Mouse (Mus musculus): ENCODE results near the gene Sgce. TPM values are rescaled to one million over a fixed set of nuclear protein-coding genes. Genes with fewer than 3 reads are reported as not detected.

Sgce gene
- polyA plus RNA-seq, 1 experiment from 2014 or later, result 49.9 TPM

DNA sequence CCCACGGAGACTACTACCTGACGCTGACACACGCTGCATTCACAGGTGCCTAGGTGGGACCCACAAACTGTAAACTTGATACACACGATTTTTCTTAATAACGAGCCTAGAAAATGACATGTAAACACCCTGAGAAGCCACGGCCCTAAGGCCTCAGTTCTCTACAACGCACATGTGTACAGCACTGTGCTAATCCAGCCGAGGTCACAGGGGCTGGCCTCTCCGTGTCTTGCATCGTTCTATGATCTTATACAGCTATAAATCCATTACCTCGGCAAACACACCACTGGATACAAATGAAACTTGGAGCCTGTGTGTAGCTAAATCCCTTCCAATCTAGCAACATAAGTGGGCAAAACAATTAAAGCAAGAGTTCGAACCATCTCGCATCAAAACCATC lies 24.3 kb downstream of the Sgce start:
- DNase-seq (no peak), ATAC-seq (ENCODE audit: insufficient read depth) (no peak)
- whole genome bisulfite sequencing, result 77% methylated on average over 13 of the region's 13 CpGs
- no peak for TF ChIP-seq CTCF (IDR thresholded peaks at IDR 0.05; ENCODE audit: low read depth)
- Histone ChIP-seq H3K4me2 (no peak overlapping the region), H3K4me3 (ENCODE audit: low read depth, low read length) (no peak overlapping the region), H3K27me3 (ENCODE audit: insufficient read depth, low read length) (no peaks in the 10 kb centered on the region), H3K36me3 (ENCODE audit: insufficient read depth) (no peaks in the 10 kb centered on the region), H3K9ac (no peak overlapping the region), H3K9me3 (ENCODE audit: low read depth, low read length) (no peaks in the 10 kb centered on the region), H3K4me1 (ENCODE audit: insufficient read depth) (no peaks in the 10 kb centered on the region), H3K27ac (ENCODE audit: low read depth) (no peak overlapping the region)

DNA sequence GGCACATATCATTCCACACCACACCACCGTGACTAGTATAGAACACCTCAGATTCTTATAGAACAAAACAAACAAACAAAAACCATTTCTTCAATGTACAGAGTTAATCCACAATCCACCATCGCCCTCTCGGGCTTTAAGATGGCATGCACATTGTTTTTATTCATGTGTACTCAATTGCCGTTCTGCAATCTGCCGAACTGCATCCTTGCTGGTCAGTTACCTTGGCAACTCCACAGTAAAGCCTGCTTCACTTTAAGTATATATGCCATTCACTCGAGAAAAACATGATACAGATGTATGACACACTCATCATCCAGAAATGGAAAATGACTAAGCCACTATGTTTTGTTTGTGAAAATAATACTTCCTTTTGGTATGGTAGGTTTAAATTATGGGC lies 24.9 kb downstream of the Sgce start:
- no peak overlapping the region for H3K9ac ChIP-seq
- DNase-seq (no peak), ATAC-seq (ENCODE audit: insufficient read depth) (no peak)
- H3K27me3 ChIP-seq (ENCODE audit: insufficient read depth, low read length), result no peaks in the 10 kb centered on the region
- 72% methylated on average over 6 of the region's 6 CpGs for WGBS
- H3K4me1 ChIP-seq (ENCODE audit: insufficient read depth), result no peaks in the 10 kb centered on the region
- H3K4me3 ChIP-seq (ENCODE audit: low read depth, low read length), result no peak overlapping the region
- TF ChIP-seq CTCF (IDR thresholded peaks at IDR 0.05; ENCODE audit: low read depth), result no peak
- no peak overlapping the region for H3K27ac ChIP-seq (ENCODE audit: low read depth)
- no peaks in the 10 kb centered on the region for H3K36me3 ChIP-seq (ENCODE audit: insufficient read depth)
- no peaks in the 10 kb centered on the region for H3K9me3 ChIP-seq (ENCODE audit: low read depth, low read length)
- H3K4me2 ChIP-seq, result no peak overlapping the region

DNA sequence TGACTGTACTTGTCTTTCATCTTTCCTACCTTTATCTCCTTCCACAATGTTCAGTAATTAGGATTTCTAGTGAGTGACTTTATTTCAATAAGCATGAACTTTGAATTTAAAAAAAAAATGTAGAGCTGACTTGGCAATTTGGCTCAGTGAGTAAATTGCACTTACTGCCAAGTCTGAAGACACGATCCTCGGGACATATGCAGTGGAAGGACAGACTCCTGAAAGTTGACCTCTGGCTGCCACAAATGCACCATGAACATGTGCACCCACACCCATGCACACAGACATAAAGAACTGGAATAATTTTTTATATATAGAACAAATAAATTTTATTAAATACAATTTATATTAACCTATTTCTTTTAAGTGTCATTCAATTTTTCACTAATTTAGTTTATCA lies 29.7 kb downstream of the Sgce start:
- 56% methylated on average over 2 of the region's 2 CpGs for WGBS
- Histone ChIP-seq H3K4me1 (ENCODE audit: insufficient read depth) (no peaks in the 10 kb centered on the region), H3K9me3 (ENCODE audit: low read depth, low read length) (no peaks in the 10 kb centered on the region), H3K27me3 (ENCODE audit: insufficient read depth, low read length) (no peaks in the 10 kb centered on the region), H3K36me3 (ENCODE audit: insufficient read depth) (no peaks in the 10 kb centered on the region), H3K4me2 (no peak overlapping the region), H3K9ac (no peak overlapping the region), H3K4me3 (ENCODE audit: low read depth, low read length) (no peak overlapping the region), H3K27ac (ENCODE audit: low read depth) (no peak overlapping the region)
- DNase-seq (no peak), ATAC-seq (ENCODE audit: insufficient read depth) (no peak)
- TF ChIP-seq CTCF (IDR thresholded peaks at IDR 0.05; ENCODE audit: low read depth), result no peak

DNA sequence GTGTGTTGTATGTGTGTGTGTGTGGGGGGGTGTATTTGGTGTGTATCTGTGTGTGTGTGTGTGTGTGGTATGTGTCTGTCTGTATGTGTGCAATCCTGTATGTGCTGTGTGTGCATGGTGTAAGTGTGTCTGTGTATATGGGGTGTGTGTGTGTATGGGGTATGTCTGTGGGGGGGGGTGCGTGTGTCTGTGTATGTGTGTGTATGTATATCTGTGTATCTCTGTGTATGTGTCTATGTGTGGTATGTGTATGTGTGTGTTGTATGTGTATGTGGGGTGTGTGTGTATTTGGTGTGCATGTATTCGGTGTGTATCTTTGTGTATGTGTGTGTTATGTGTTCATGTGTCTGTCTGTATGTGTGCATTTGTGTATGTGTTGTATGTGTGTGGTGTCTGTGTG lies 30.8 kb downstream of the Sgce start:
- Histone ChIP-seq H3K4me1 (ENCODE audit: insufficient read depth) (no peaks in the 10 kb centered on the region), H3K27me3 (ENCODE audit: insufficient read depth, low read length) (no peaks in the 10 kb centered on the region), H3K4me2 (no peak overlapping the region), H3K27ac (ENCODE audit: low read depth) (no peak overlapping the region), H3K9ac (no peak overlapping the region), H3K36me3 (ENCODE audit: insufficient read depth) (no peaks in the 10 kb centered on the region), H3K4me3 (ENCODE audit: low read depth, low read length) (no peak overlapping the region), H3K9me3 (ENCODE audit: low read depth, low read length) (no peaks in the 10 kb centered on the region)
- no peak for TF ChIP-seq CTCF (IDR thresholded peaks at IDR 0.05; ENCODE audit: low read depth)
- DNase-seq (no peak), ATAC-seq (ENCODE audit: insufficient read depth) (no peak)
- 96% methylated on average over 2 of the region's 2 CpGs for WGBS

DNA sequence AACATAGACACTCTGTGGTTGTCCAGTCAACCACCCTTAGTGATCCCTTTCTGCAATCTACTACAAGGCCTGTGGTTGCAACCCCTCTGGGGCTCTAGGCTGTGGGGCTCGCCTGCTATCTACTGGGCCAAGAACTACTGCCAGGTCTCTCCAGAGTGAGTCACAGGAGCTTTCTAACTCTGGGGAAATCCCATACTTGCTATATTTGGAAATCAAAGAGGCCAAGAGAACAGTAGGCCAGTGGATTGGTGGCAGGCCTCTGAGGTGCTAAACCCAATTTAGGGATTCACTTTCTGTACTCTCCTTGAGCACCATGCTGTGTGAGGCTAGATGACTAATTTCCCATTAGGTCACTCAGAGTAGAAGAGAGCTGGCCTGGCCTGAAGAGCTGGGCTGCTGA lies 38.0 kb downstream of the Sgce start:
- Histone ChIP-seq H3K27me3 (ENCODE audit: insufficient read depth, low read length) (no peaks in the 10 kb centered on the region), H3K27ac (ENCODE audit: low read depth) (no peak overlapping the region), H3K4me1 (ENCODE audit: insufficient read depth) (no peaks in the 10 kb centered on the region), H3K4me2 (no peak overlapping the region), H3K9ac (no peak overlapping the region), H3K4me3 (ENCODE audit: low read depth, low read length) (no peak overlapping the region), H3K9me3 (ENCODE audit: low read depth, low read length) (no peaks in the 10 kb centered on the region), H3K36me3 (ENCODE audit: insufficient read depth) (0 out of 2 replicates have a peak, but pooled peaks cover 3% of the 10 kb centered on the region)
- WGBS, result 81% methylated on average over 1 of the region's 1 CpGs
- no peak for DNase-seq
- no peak for TF ChIP-seq CTCF (IDR thresholded peaks at IDR 0.05; ENCODE audit: low read depth)
- no peak for ATAC-seq (ENCODE audit: insufficient read depth)

DNA sequence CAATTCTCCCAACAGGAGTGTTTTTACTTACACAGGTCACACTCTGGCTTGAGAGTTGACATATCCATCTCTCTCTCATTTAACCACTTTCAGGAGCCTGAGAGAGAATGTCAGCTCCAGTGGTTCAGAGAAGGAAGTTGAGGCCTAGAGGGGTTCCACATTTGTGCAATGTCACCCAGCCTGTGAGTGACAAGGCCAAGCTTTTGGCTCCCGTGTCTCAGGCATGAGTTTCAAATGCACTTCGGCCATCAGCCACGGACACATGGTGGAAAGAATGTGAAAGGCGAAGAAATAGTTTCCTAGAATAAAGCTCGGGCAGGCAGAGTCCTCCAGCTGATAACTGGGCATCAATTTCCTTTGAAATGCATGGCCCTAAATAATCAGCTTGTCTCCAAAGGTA lies 40.6 kb downstream of the Sgce start:
- 54% methylated on average over 5 of the region's 5 CpGs for WGBS
- no peak overlapping the region for H3K4me3 ChIP-seq (ENCODE audit: low read depth, low read length)
- ATAC-seq (ENCODE audit: insufficient read depth), result no peak
- no peak overlapping the region for H3K27ac ChIP-seq (ENCODE audit: low read depth)
- H3K27me3 ChIP-seq (ENCODE audit: insufficient read depth, low read length), result no peaks in the 10 kb centered on the region
- no peak overlapping the region for H3K4me2 ChIP-seq
- DNase-seq, result no peak
- no peaks in the 10 kb centered on the region for H3K9me3 ChIP-seq (ENCODE audit: low read depth, low read length)
- TF ChIP-seq CTCF (IDR thresholded peaks at IDR 0.05; ENCODE audit: low read depth), result no peak
- H3K4me1 ChIP-seq (ENCODE audit: insufficient read depth), result no peaks in the 10 kb centered on the region
- no peak overlapping the region for H3K9ac ChIP-seq
- H3K36me3 ChIP-seq (ENCODE audit: insufficient read depth), result 0 out of 2 replicates have a peak, but pooled peaks cover 3% of the 10 kb centered on the region

DNA sequence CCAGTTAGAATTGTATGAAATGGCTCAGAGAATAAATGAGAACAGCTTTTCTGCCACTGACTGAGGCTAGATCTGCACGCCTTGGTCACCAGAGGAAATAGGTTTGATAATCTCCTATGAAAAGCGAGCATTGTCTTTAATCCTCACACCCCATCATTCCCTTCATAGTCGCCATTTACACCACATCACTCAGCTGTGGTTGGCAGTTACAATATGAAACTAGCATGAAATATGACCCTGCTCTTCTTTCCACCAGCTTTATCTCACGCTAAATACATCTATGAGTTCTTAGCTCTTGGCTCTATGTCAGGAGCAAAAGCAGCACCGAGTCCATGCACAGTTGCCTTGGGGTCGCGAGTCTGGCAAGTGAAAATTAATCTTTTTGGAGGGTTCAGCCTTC lies 43.1 kb downstream of the Sgce start:
- Histone ChIP-seq H3K4me3 (ENCODE audit: low read depth, low read length) (no peak overlapping the region), H3K4me1 (ENCODE audit: insufficient read depth) (no peaks in the 10 kb centered on the region), H3K9ac (no peak overlapping the region), H3K4me2 (no peak overlapping the region), H3K9me3 (ENCODE audit: low read depth, low read length) (no peaks in the 10 kb centered on the region), H3K27ac (ENCODE audit: low read depth) (peak overlapping the region; percentile 10; the same call in 1 of the 2 replicates), H3K36me3 (ENCODE audit: insufficient read depth) (no peaks in the 10 kb centered on the region), H3K27me3 (ENCODE audit: insufficient read depth, low read length) (no peaks in the 10 kb centered on the region)
- no peak for TF ChIP-seq CTCF (IDR thresholded peaks at IDR 0.05; ENCODE audit: low read depth)
- WGBS, result 34% methylated on average over 7 of the region's 7 CpGs
- DNase-seq (peak; percentile 81), ATAC-seq (ENCODE audit: insufficient read depth) (peak; percentile 91)

DNA sequence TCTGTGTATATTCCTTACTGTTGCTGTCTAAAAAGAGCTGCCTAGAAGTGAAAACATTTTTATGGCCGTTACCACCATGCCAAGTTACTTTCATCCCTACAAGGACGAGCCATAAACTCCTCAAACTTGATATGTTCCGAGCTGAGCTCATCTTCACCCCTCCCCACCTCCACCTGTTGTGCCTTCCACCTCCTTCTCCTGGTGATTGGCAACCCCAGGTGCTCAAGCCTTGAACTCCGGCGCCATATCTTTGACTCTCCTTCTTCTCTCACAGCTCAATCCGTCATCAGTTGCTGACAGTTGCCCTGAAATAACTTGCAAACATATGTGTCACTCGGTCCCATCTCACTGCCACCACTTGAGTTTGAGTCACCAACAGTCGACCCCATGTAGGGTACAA lies 45.4 kb downstream of the Sgce start:
- Histone ChIP-seq H3K9ac (no peak overlapping the region), H3K4me1 (ENCODE audit: insufficient read depth) (no peaks in the 10 kb centered on the region), H3K36me3 (ENCODE audit: insufficient read depth) (no peaks in the 10 kb centered on the region), H3K27ac (ENCODE audit: low read depth) (no peak overlapping the region), H3K4me2 (no peak overlapping the region), H3K27me3 (ENCODE audit: insufficient read depth, low read length) (no peaks in the 10 kb centered on the region), H3K4me3 (ENCODE audit: low read depth, low read length) (no peak overlapping the region), H3K9me3 (ENCODE audit: low read depth, low read length) (no peaks in the 10 kb centered on the region)
- TF ChIP-seq CTCF (IDR thresholded peaks at IDR 0.05; ENCODE audit: low read depth), result no peak
- 72% methylated on average over 8 of the region's 8 CpGs for WGBS
- DNase-seq, result no peak
- no peak for ATAC-seq (ENCODE audit: insufficient read depth)

All from lung, embryonic 14.5 days (tissue).